Mouse (Mus musculus) cerebellum, adult 11 months (tissue): Measurements from ENCODE around the gene Krtap15.

ENCODE experiments used
- DNase-seq: peaks from one replicate; pipeline ENCODE4 v3.0.0; 2022

The Krtap15 gene

DNA sequence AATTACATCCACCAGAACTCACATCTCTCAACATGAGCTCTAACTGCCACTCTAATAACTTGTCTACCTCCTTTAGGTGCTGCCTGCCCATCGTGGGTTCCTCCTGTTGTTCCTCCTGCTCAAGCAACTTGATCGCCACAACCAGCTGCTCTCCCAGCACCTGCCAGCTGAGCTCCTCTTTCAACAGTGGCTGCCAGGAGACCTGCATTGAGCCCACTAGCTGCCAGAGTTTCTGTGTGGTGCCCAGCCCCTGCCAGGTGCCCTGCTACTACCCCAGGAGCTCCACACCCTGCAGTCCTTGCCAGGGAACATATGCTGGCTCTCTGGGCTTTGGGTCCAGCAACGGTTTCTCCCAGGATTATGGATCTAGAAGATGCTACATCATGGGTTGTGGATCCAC, at the start of gene Krtap15:
Gene Krtap15 (plus strand): TSS at position 150 of the 400 bp plus-strand sequence.
- DNase-seq, result no peak

DNA sequence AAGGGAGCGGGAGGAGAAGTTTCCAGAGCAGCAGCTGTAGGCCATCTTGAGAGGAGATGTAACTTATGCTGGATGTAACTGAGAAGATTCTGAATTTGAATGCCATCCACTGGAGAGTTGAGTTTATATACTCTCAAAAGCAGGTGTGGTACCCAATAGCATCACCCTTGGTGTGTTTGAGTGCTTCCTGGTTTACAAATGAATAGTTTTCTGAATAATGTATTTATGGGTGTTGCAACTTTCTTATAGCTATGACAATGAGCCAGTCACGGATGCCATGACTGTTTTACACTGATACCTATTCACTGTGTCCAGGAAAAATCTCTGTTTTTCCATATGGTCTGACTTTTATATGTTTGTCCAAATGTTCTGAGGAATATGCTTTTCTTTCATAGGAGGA, 45.9 kb upstream of the Krtap15 start, which contains the start of gene 2310057N15Rik:
Gene 2310057N15Rik (minus strand): TSS at position 101 of the 400 bp plus-strand sequence.
- DNase-seq, result no peak

DNA sequence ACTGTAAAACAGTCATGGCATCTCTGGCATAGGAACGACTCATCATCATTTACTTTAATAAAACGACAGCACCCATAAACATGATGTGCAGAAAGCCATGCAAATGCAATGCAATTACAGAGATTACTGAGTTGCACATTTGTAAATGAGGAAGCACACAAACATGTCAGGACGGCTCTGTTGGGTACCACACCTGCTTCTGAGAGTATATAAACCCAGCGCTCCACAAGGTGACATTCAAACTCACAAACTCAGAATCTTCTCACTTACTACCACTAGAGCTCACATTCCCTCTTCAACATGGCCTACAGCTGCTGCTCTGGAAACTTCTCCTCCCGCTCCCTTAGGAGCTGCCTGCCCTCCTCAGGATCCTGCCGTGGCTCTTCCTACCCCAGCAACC, 42.4 kb upstream of the Krtap15 start, which contains the start of gene Gm5965:
Gene Gm5965 (plus strand): TSS at position 301 of the 400 bp plus-strand sequence.
- no peak for DNase-seq

DNA sequence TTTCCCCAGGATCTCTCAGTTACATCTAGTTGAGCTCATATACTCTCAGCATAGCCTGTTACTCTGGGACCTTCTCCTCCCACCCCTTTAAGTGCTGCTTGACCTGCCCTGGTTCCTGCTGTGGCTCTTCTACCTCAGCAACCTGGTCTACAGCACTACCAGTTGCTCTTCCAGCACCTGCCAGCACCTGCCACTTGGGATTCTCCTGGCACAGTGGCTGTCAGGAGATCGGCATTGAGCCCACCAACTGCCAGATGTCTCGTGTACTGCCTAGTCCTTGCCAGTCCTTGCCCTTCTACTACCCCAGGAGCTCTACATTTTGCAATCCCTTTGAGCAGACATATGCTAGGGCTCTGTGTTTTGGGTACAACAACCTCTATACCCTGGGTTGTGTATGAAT, 33.2 kb upstream of the Krtap15 start:
- DNase-seq, result no peak

DNA sequence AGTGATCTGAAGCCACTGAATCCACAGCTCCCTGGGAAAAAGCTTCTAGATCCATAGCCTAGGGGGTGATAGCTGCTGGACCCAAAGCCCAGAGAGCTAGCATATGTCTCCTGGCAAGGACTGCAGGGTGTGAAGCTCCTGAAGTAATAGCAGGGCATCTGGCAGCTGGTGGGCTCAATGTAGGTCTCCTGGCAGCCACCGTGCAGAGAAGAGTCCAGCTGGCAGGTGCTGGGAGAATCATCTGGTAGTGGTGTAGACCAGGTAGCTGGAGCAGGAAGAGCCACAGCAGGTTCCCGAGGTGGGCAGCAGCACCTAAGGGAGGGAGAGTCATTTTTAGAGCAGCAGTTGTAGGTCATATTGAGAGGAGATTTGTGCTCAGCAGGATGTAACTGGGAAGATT, 8.2 kb upstream of the Krtap15 start, which contains the start of gene Gm20741:
Gene Gm20741 (minus strand): TSS at position 394 of the 400 bp plus-strand sequence.
- peak; percentile 45 for DNase-seq

DNA sequence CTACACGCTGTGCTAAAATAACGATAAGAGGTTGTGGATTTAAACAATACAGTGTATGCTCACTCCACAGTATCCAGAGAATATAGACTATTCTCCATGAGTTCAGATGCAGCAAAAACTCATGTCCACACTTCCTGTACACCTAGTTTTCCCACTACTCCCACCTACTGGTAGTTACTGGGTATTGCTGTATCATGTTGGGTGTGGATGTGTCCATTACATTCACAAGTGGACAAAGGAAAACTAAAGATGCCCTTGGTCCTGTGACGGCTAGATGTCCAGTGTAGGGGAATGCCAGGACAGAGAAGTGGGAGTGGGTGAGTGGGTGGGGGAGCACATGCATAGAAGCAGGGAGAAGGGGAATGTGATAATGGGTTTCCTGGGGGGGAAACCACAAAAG, 3.7 kb downstream of the Krtap15 start:
- no peak for DNase-seq

DNA sequence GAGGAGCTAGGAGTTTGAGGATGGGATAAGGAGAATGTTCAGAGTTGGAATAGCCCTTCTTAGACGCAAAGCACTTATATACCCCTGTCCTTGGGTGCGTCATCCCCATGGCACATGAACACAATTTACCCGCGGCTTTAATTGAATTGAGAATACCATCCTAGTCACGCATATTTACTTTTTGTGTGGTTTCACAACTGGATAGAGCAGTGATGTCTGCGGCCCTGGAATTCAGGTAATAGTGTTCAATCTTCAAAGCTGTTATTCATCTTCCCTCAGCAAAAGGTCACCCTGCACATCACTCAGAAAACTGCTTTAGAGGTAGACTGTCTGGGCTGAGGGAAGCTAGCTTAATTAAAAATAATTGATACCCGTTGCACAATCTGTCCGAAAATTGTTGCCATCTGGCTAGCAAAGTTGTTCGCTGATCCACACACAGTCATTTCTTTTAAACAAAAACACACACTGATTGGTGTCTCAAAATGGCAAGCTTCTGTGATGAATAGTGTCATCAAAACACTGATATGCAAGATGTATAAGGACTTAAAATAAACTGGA, 6.2 kb downstream of the Krtap15 start, which contains the start of gene Krtap14:
Gene Krtap14 (minus strand): TSS at position 51 of the 558 bp plus-strand sequence.
- no peak for DNase-seq

DNA sequence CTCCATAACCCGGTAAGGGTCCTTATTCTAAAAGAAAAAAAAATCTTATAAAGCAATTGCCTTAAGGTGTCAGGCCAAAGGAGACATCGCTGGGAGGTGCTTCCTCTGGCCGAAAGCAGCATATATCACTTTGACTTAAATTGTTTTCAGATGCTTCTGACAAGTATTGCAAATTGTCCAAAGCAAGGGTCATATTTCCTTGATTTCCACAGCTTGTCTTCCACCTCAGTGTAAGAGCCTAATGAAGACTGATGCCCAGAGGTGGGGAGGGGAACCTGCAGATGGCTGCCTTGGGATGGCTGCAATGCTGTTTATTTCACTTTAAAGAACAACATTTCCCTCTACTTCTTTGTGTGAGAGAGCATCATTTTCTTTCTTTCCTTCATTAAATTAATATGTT, 7.0 kb downstream of the Krtap15 start:
- DNase-seq, result no peak

DNA sequence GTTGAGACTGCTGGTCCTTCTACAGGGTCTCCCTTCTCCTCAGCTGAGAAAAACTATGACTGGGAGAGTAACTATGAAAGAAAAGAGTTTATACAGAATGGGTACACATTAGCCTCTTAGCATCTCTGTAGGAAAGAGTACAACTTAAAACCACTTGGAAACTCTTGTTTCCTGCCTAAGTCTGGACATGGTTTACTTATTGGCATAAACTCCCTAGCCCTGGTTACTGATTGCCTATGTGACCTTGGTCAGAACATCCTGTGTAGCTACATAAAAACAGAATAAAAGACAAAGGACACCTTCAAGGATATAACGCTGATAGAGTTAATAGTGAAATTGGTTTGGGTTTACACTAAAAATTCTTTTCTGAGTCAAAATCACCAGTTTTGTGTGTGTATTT, 27.3 kb downstream of the Krtap15 start:
- DNase-seq, result no peak

DNA sequence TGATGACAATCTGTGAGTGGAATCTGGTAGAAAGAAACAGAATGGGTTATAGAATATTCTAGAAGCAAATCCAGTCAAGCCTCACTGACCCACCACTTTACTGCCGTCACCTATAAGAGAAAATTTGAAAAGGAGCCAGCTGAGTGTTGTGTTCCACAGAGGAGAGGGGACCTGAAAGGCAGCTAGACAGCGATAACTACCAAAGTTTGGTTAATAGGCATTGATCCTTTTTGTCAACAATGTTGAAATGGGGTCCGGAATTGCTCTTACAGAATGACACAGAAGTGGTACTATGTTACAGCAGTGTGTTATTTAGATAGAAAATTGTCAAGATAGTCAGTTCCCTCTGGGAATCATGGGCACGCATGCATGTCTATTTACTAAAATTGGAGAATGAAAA, 28.5 kb downstream of the Krtap15 start:
- DNase-seq, result no peak

DNA sequence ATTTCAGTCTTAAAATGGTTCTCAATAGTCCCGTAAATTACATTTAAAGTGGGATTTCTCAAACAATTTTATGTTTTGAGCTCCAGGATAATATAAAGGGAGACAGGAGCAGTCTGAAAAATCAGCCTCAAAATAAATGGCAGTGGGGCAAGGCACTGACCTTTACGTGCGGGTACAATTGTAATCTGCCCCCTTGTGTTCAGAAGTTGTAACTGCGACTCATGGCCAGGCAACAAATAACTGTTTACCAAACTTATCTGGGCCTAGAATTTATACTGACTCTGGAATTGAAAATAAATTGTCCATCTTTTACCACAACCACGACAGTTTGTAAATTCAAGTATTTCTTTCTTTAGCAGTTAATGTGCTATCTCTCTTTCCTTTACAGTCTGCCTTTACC, 31.4 kb downstream of the Krtap15 start:
- no peak for DNase-seq

DNA sequence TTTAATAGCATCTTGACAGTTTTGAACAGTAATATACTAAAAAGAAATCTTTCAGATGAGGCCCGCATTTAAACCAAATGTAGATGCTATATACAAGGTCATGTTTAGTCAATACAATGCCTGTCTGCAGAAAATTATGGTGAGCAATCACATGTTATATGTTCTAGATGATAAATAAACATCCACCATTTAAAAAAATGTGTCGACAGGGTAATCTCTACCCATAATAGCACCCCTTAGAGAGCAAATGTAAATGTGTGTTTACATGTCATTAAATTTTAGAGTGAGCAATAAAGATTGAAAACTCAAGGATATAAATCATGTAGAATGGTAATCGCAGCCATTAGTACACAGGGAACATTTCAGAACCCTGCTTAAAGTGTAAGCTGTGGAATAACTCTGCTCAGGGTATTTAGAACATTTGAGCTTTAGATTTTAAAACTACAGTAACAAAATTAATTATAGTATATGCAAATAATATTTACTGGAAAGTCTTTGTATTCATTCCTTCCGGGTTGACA, 44.9 kb downstream of the Krtap15 start:
- no peak for DNase-seq

DNA sequence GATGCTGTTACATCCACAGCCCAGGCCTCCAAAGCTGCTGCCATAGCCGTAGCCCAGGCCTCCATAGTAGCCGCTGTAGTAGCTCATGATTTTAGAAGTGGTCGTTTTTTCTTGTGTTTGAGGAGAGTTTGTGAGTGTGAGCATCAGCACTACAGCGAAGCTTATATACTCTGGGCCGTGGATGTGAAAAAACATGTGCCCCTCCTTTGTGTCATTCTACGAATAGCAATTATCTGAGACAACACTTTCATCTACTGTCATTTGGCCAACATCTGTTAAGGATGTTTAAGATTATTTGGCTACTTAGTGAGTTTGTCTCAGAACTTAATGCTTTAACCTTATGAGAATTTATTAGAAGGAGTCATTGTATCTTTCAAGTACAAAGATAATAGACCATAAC, 49.3 kb downstream of the Krtap15 start, which contains the start of gene Krtap19-1:
Gene Krtap19-1 (minus strand): TSS at position 101 of the 400 bp plus-strand sequence.
- DNase-seq, result no peak

DNA sequence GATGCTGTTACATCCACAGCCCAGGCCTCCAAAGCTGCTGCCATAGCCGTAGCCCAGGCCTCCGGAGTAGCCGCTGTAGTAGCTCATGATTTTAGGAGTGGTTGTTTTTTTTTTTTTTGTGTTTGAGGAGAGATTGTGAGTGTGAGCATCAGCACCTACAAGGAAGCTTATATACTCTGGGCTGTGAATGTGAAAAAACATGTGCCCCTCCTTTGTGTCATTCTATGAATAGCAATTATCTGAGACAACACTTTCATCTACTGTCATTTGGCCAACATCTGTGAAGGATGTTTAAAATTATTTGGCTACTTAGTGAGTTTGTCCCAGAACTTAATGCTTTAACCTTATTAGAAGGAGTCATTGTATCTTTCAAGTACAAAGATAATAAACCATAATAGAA, 54.2 kb downstream of the Krtap15 start, which contains the start of gene Krtap19-2:
Gene Krtap19-2 (minus strand): TSS at position 101 of the 400 bp plus-strand sequence.
- DNase-seq, result no peak

DNA sequence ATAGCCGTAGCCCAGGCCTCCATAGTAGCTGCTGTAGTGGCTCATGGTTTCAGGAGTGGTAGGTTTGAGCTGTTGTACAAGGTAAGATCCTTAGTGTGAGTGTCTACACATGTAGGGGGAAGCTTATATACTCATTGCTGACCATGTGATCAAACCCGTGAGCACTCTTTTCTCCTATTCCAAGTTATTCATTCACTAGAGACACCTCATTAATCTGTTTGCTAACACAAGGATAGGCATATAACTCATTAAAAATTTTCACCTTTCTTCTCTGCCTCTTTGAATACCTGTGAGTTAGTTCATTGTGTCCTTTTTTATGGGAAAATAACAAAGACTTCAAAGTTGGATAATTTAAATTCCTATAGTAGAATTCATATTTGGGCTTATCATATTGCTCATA, 57.9 kb downstream of the Krtap15 start, which contains the start of gene Krtap19-3:
Gene Krtap19-3 (minus strand): TSS at position 101 of the 400 bp plus-strand sequence.
- no peak for DNase-seq
